Mouse (Mus musculus) adipocyte (in vitro differentiated cells): Measurements from ENCODE around the gene Tent4a.

Experiments
- DNase-seq: peaks from one replicate; pipeline ENCODE4 v3.0.0-alpha.2; 2016; ENCODE audit warnings: low spot score

Gene Tent4a

DNA sequence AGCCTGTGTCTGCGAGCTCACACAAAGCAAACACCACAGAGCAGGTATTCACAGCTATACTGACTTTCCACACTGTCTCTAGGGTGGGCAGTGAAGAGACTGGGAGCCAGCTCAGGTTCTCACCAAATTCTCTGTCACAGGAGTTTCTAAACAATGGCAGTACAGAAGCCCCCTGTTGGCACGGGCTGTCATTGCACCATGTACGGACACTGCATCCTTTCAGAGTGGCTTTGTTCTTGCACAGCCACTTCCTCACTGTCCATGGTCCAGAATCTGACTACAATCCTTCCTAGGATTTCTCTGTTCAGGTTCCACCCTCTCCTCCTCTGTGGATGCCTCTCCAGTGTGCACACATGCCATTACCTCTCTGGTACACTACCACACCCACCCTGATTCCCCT lies 10.6 kb upstream of the Tent4a start:
- DNase-seq = no peak

GRCm38 (mm10) chr13:69543595-69543994 lies 9.2 kb upstream of the Tent4a start:
- no peak for DNase-seq

DNA sequence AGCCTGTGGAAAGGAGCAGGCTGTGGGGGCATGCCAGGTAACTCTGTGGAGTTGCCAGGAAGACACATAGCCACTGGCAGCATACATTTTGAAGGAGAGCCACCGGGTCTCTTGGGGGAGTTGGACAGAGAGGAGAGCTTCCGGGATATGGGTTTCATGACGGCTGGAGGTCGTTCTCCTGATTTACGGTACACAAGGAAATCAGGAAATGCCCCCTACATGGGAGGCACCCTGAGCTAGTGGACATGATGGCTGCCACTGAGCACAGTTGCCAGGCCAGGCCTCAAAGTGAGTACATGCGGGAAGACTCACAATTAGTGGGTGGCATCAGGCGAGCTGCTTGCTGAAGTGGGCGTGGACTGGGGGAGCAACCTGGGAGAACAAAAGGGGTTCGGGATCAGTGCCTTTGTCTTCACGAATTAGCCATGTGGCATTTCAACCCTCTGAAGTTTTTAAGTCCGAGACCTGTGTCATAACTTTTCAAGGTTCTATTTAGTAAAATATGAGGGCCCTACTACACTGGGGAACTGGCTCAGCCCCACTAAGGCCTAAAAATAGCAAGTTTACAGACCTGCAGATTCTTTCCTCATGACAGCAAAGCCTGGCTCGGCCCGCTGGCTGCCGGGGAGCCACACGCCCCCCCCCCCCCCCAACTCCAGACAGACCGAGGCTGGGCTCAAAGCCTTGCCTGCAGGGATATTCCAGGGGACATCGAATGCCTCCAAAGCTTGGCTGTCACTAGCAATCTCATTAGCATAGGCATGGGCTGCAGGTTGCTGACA lies 8.3 kb upstream of the Tent4a start:
- no peak for DNase-seq

- no peak for DNase-seq
Observed at GRCm38 (mm10) chr13:69541776-69542175, 7.4 kb upstream of the Tent4a start.

- DNase-seq = no peak
Observed at GRCm38 (mm10) chr13:69541209-69541608, 6.8 kb upstream of the Tent4a start.

DNA sequence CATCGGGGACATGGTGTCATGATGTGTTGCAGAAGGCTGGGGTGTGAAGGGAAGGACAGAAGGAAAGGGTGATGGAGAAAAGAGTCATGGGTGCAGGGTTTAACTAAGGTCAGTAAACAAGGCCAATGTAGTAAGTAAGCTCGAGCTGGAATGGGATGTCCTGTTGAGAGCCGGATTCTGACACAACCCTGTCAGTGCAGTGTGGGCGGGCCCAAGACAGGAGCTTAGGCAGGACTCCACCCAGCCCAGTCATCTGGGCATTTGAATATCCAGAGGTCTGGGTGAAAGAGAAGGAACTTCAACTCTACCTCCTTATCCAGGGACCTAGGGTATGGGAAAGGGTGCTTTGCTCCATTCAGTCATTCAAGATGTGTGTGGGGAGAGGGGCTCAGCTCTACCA lies 3.9 kb upstream of the Tent4a start:
- DNase-seq = peak; percentile 96

- DNase-seq = peak; percentile 97
Observed at GRCm38 (mm10) chr13:69537366-69537765, 2.9 kb upstream of the Tent4a start.

DNA sequence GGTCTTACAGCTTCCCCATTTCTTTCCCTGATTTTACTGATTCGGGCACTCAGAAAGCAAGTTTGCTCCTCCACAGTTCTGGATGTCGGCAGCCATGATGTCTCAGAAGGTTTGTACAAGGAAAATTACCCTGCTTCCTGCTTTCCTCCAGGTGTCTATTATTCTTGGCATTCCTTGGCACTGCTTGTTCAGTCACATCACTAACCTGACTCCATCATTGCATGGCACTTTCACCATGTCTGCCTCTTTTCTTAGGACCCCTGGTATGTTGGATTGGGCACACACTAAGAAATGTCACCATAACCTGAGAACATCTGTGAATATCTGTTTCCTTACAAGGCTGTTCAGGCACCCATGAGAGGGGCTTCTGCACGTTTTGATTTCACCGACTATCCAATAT lies 1.6 kb upstream of the Tent4a start:
- no peak for DNase-seq

GRCm38 (mm10) chr13:69534654-69535551 lies 486 bp upstream of the Tent4a start:
- DNase-seq = peak; percentile 97

DNA sequence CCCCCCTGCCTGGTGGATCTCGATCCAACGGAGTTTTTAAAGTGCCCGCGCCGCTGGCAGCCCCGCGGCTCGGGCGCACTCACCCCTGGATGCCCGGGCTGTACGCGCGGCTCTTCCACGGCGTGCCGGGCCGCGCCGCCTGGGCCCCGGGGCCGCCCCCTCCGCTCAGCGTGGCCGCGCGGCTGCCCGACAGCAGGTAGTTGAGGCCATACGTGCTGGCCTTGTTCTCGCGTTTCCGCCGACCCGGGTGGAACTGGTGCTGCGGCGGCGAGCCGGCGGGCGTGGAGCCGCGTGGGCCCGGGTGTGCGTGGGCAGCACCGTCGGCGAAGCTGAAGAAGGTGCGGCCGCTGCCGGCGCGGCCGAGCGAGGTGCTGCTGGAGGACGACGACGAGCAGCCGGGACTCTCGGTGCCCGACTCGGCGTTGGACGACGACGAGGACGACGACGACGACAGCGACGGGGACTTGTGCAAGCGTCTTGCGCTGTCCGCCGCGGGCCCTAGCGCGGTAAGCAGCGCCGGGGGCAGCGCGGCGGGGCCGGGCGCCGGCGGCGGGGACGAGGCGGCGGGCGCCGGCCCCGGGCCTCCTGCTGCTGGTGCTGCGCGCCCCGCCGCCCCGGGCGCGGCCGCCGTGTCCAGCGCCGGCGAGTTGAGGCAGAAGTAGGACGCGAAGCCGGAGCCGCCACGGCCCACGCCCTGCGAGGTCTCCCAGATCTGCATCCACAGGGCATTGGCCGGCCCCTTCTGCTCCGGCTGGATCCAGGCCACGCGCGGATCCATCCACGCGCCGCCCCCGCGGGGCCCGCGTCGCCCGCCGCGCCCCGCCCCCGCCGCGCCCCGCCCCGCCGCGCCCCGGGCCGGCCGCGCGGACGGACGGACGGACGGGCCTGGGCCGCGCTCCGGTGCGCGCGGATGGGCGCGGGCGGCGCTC lies 748 bp downstream of the Tent4a start, which contains the start of gene Nsun2:
TSS of gene Nsun2 (plus strand) at position 342 of the 929 bp plus-strand sequence.
- peak; percentile 49 for DNase-seq

- no peak for DNase-seq
Observed at GRCm38 (mm10) chr13:69532893-69533404, 1.5 kb downstream of the Tent4a start.

GRCm38 (mm10) chr13:69532101-69532892 lies 2.1 kb downstream of the Tent4a start:
- no peak for DNase-seq

DNA sequence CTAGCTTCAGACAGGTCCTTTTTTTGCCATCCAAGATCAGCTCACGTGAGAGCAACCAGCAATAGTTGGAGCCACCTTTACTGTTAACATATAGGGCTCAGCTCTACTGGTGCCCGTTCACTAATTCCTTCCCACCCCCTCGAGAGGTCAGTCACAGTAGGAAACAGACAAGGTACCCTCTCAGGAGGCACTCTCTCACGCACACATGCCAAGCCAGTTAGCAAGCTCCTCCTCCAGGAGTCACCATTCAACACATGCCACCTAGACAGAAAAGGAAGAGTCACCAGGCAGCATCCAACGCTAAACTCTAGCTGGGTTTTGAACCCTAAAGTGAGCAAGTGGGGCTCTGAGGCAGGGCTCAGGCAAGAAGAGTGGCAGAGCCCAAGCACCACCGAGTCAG lies 3.0 kb downstream of the Tent4a start:
- no peak for DNase-seq

DNA sequence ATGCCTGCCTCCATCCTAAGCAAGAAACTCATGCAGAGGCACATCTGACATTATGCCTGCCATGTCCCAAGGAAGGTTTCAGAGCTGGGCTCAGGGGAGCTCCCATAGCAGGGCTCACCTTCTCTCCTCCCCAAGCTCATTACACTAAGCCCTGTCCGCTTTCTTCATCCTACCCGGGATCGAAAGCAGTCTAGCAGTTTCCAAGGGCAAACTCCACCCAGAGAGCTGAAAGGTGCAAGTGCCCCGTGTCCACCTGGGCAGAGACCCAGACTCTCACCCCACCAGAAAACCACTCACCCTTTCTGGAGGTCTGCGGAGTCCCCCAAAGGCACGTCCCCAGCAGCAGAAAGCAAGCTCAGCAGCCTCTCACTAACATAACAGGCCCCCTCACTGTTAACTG lies 3.5 kb downstream of the Tent4a start:
- no peak for DNase-seq

- no peak for DNase-seq
Observed at GRCm38 (mm10) chr13:69530156-69530555, 4.3 kb downstream of the Tent4a start.

- DNase-seq = no peak
Observed at GRCm38 (mm10) chr13:69528531-69528930, 5.9 kb downstream of the Tent4a start.

- no peak for DNase-seq
Observed at GRCm38 (mm10) chr13:69525867-69526266, 8.6 kb downstream of the Tent4a start.

DNA sequence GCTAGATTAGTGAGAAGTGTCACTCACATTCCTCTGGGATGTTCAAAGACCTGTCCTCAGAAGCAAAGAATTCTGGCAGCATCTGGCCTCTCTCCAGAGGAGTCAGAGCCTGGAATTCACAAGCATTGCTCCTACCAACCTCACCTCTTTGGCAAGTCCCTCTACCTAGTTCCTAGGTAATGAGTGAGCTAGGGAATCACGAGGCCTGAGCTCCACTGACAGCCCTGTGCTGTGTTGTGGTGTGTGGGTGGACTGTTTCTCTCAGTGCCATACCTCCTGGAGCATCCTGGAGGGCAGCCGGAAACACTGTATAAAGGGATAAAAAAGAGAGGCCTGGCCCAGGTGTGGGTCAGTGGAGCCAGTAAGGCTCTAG lies 10.3 kb downstream of the Tent4a start:
- DNase-seq = no peak

GRCm38 (mm10) chr13:69523444-69524157 lies 10.8 kb downstream of the Tent4a start:
- no peak for DNase-seq

DNA sequence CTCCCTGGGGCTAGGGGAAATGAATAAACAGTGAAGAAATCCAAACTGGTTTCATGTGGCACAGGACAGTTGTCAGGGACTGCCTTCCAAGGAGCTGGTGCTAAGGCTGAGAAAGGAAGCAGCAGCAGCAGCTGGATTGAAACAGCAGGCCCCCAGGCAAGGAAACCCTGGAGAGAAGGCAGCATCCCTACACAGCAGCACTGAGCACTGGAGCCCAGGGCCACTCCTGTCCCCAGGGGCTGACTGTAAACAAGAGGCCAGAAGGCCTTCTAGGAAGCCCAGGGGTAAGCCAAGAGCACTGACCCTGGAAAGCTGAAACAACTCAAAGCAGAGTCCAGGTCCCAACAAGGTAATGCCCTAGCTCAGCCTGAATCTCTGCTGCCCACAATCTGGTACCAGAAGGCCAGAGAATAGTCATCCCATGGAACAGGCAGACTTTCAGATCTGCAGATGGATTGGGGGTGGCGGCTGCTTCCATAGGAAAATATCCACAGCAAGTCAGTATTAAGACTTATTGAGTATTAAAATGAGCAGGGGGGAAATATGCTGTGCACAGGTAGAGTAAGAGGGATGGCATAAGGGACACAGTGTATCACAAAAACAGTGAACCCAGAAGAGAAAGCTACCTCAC lies 12.1 kb downstream of the Tent4a start:
- DNase-seq = no peak
